Mouse (Mus musculus): ENCODE results near the gene Ssr4. TPM values are rescaled to one million over a fixed set of nuclear protein-coding genes. Genes with fewer than 3 reads are reported as not detected.
"Not testable (repeated sequence)": the region's sequence is repeated elsewhere in the genome, so short reads cannot be mapped to it uniquely, and the experiment has no call there.

Ssr4 gene
- polyA plus RNA-seq (2014; fragmentation: Nextera tagmentation; extraction: Ambion mirVana), result 186 and 206 TPM in 2 replicates

DNA sequence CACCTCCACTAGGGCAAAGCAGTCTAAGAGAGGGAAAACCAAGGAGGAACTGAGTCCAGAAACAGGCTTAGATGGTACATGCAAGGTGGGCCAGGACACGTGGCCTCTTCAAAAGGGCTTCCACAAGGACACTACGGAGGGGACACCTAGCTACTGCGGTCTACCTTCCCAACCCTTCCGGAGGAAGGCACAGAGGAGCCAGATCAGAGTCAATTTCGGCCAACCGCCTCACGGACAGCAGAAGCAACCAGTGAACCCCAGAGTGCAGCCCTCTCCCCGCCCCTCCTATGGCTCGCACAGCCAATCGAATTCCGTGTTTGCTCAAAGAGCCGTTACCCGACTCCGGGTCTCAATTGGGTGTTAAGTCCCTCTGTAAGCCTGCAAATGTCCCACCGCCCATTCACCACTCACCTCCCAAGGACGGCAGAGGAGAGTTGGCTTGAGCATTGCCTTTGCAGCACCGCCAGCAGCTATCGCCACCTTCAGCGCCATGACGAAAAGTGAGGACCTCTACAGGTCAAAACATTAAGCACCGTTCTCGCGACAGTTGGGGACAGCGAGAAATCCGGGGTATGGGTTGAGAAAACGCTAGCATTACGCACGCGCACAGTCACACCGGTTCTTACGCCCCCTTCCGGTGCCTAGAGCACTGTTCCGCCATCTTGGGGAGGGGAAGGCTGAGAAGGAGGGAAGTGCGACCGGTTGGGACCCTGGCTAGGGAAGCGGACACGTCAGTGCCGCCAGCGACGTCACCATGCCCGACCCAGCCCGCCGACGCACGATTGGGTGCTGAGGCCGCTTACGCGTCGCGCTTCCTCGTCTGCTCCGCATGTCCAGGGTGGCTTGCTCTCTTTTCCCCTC lies at the start of gene Ssr4, which contains the start of gene Idh3g:
Gene Ssr4, plus strand, starts transcription at position 665 of the 861 bp plus-strand sequence.
Gene Idh3g, minus strand, starts transcription at position 534 of the 861 bp plus-strand sequence.
- peak within 1 kb of the TSS; percentile 60 to 75 for H3K4me3 ChIP-seq (ENCODE audit: control insufficient read depth in 1 of 2, insufficient read depth in 1 of 2, low read depth in 1 of 2, low read length in 2 of 2)
- ATAC-seq (ENCODE audit: insufficient number of reproducible peaks, insufficient read depth, low FRiP score, low read depth), result peak; percentile 96
- H3K27me3 ChIP-seq (ENCODE audit: control insufficient read depth, insufficient read depth, low read length), result no peaks in the 10 kb centered on the region
- H3K4me1 ChIP-seq (ENCODE audit: control insufficient read depth in 2 of 2, insufficient read depth in 2 of 2, low read length in 2 of 2), result no peaks in the 10 kb centered on the region; a peak in 1 of 4 replicates
- peak within 1 kb of the TSS; percentile 85 for H3K9ac ChIP-seq (ENCODE audit: low read length)
- H3K9me3 ChIP-seq (ENCODE audit: control insufficient read depth, low read length), result no peaks in the 10 kb centered on the region
- peak within 1 kb of the TSS; percentile 93 to 96 for H3K27ac ChIP-seq (replicated peaks in 1 of 2; ENCODE audit: control insufficient read depth in 1 of 2, insufficient read depth in 1 of 2, low read depth in 2 of 2, low read length in 2 of 2)
- peaks cover 32% of the 10 kb centered on the region for H3K36me3 ChIP-seq (ENCODE audit: control insufficient read depth, insufficient read depth, low read length)
- peak within 1 kb of the TSS; percentile 72 for H3K4me2 ChIP-seq (ENCODE audit: low read length)
- 11% methylated on average over 46 of the region's 52 CpGs for WGBS

- Histone ChIP-seq H3K4me2 (ENCODE audit: low read length) (no peak overlapping the region), H3K4me3 (ENCODE audit: control insufficient read depth in 1 of 2, insufficient read depth in 1 of 2, low read depth in 1 of 2, low read length in 2 of 2) (no peak overlapping the region), H3K36me3 (ENCODE audit: control insufficient read depth, insufficient read depth, low read length) (0 out of 2 replicates have a peak, but pooled peaks cover 3% of the 10 kb centered on the region), H3K4me1 (ENCODE audit: control insufficient read depth in 2 of 2, insufficient read depth in 2 of 2, low read length in 2 of 2) (no peaks in the 10 kb centered on the region), H3K27ac (replicated peaks in 1 of 2; ENCODE audit: control insufficient read depth in 1 of 2, insufficient read depth in 1 of 2, low read depth in 2 of 2, low read length in 2 of 2) (no peak overlapping the region), H3K9ac (ENCODE audit: low read length) (no peak overlapping the region), H3K27me3 (ENCODE audit: control insufficient read depth, insufficient read depth, low read length) (no peaks in the 10 kb centered on the region), H3K9me3 (ENCODE audit: control insufficient read depth, low read length) (no peaks in the 10 kb centered on the region)
- ATAC-seq (ENCODE audit: insufficient number of reproducible peaks, insufficient read depth, low FRiP score, low read depth), result no peak
- WGBS, result 50% methylated on average over 1 of the region's 1 CpGs
These were observed 48.7 kb upstream of the Ssr4 start for GRCm38 (mm10) chrX:73738155-73738554.

DNA sequence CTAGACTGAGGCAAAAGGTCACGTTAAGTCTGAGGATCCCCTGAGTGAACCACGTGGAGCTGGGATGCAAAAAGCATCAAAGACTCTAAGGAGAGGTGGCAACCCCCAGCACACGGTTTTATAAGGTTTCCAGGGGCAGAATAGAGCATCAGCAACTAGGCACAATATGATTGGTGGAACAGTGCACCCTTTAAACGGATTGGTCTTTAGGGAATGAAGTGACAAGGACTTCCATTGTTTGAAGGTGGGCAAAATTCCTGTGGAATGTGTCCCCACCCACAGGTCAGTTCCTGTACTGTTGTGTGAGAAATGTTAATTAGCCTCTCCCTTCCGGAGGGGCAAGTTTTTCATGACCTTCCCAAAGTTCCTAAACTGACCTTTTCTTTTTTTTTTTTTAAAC lies 47.7 kb upstream of the Ssr4 start:
- H3K27me3 ChIP-seq (ENCODE audit: control insufficient read depth, insufficient read depth, low read length), result no peaks in the 10 kb centered on the region
- no peaks in the 10 kb centered on the region for H3K4me1 ChIP-seq (ENCODE audit: control insufficient read depth in 2 of 2, insufficient read depth in 2 of 2, low read length in 2 of 2)
- no peaks in the 10 kb centered on the region for H3K9me3 ChIP-seq (ENCODE audit: control insufficient read depth, low read length)
- H3K27ac ChIP-seq (replicated peaks in 1 of 2; ENCODE audit: control insufficient read depth in 1 of 2, insufficient read depth in 1 of 2, low read depth in 2 of 2, low read length in 2 of 2), result no peak overlapping the region
- H3K36me3 ChIP-seq (ENCODE audit: control insufficient read depth, insufficient read depth, low read length), result 0 out of 2 replicates have a peak, but pooled peaks cover 3% of the 10 kb centered on the region
- no peak overlapping the region for H3K4me3 ChIP-seq (ENCODE audit: control insufficient read depth in 1 of 2, insufficient read depth in 1 of 2, low read depth in 1 of 2, low read length in 2 of 2)
- 59% methylated on average over 5 of the region's 5 CpGs for WGBS
- no peak for ATAC-seq (ENCODE audit: insufficient number of reproducible peaks, insufficient read depth, low FRiP score, low read depth)
- H3K9ac ChIP-seq (ENCODE audit: low read length), result no peak overlapping the region
- H3K4me2 ChIP-seq (ENCODE audit: low read length), result no peak overlapping the region

DNA sequence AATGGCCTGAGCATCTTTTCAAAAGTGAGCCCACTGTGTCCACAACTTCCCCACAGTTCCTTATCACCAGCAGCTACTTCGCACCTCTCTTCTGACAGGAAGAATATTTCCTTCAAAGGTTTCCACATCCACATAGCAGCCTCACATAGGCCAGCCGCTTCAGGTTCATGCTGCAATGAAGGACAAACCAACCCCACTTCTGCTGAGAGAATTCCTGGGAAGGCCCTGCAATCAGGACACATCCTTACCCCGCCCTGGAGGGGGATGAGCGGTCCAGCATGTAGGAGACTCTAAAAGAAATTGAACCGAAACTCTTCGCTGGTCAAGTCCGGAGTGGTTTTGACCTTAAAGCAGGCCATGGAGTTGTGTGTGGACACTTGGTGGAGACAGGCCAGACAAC lies 47.0 kb upstream of the Ssr4 start:
- 88% methylated on average over 7 of the region's 7 CpGs for WGBS
- not testable (repeated sequence) for H3K9ac ChIP-seq (ENCODE audit: low read length); H3K4me2 ChIP-seq (ENCODE audit: low read length); H3K9me3 ChIP-seq (ENCODE audit: control insufficient read depth, low read length); H3K4me1 ChIP-seq (ENCODE audit: control insufficient read depth in 2 of 2, insufficient read depth in 2 of 2, low read length in 2 of 2); ATAC-seq (ENCODE audit: insufficient number of reproducible peaks, insufficient read depth, low FRiP score, low read depth); H3K36me3 ChIP-seq (ENCODE audit: control insufficient read depth, insufficient read depth, low read length); H3K27me3 ChIP-seq (ENCODE audit: control insufficient read depth, insufficient read depth, low read length); H3K27ac ChIP-seq (replicated peaks in 1 of 2; ENCODE audit: control insufficient read depth in 1 of 2, insufficient read depth in 1 of 2, low read depth in 2 of 2, low read length in 2 of 2); H3K4me3 ChIP-seq (ENCODE audit: control insufficient read depth in 1 of 2, insufficient read depth in 1 of 2, low read depth in 1 of 2, low read length in 2 of 2)

DNA sequence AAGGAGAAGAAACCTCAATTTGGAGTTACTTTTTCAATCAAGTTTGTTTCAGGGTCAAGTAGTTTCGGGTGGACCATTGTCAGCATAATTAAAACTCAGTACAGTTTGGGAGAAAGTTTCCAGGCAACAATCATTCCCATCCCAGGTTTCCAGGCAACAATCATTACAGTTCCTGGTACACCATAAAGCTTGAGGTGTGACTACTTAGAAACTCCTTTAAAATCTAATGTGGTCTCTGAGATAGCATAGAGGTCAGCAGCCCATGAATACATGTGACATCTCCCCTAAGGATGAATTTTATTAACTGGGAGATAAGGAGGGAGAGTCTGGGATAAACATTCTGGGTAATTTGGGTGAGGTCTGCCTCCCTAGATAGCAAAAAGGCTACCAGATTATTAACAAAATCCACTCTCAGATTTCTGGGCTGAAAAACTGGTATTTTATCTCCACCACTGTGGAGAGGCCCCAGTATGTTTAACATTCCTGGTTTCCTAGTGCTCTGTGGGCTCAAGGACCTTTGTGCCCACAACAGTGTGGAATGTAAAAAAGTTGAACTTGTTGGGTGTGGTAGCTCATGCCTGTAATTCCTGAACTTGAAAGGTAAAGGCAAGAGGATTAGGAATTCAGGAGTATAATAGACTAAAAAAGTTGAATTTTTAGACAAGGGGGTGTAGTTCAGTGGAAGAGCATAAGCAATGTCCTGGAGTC lies 41.9 kb upstream of the Ssr4 start:
- Histone ChIP-seq H3K4me2 (ENCODE audit: low read length) (no peak overlapping the region), H3K4me1 (ENCODE audit: control insufficient read depth in 2 of 2, insufficient read depth in 2 of 2, low read length in 2 of 2) (no peaks in the 10 kb centered on the region), H3K27ac (replicated peaks in 1 of 2; ENCODE audit: control insufficient read depth in 1 of 2, insufficient read depth in 1 of 2, low read depth in 2 of 2, low read length in 2 of 2) (no peak overlapping the region), H3K27me3 (ENCODE audit: control insufficient read depth, insufficient read depth, low read length) (no peaks in the 10 kb centered on the region), H3K36me3 (ENCODE audit: control insufficient read depth, insufficient read depth, low read length) (no peaks in the 10 kb centered on the region), H3K9ac (ENCODE audit: low read length) (no peak overlapping the region), H3K9me3 (ENCODE audit: control insufficient read depth, low read length) (no peaks in the 10 kb centered on the region), H3K4me3 (ENCODE audit: control insufficient read depth in 1 of 2, insufficient read depth in 1 of 2, low read depth in 1 of 2, low read length in 2 of 2) (no peak overlapping the region)
- 48% methylated on average over 1 of the region's 1 CpGs for WGBS
- no peak for ATAC-seq (ENCODE audit: insufficient number of reproducible peaks, insufficient read depth, low FRiP score, low read depth)

DNA sequence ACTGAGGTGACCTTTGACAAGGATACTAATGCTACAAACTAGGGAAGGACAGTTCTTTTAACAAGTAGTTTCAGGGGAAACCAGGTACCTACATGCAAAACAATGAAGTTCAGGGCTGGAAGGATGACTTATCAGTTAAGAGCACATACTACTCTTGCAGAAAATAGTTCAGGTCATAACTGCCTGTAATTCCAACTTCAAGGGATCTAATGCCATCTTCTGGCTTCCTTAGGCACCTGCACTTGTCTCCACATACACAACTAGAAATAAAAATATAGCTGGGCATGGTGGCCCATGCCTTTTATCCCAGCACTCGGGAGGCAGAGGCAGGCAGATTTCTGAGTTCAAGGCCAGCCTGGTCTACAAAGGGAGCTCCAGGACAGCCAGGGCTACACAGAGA lies 37.9 kb upstream of the Ssr4 start:
- no peak overlapping the region for H3K4me2 ChIP-seq (ENCODE audit: low read length)
- H3K27me3 ChIP-seq (ENCODE audit: control insufficient read depth, insufficient read depth, low read length), result no peaks in the 10 kb centered on the region
- no peak overlapping the region for H3K4me3 ChIP-seq (ENCODE audit: control insufficient read depth in 1 of 2, insufficient read depth in 1 of 2, low read depth in 1 of 2, low read length in 2 of 2)
- 68% methylated on average over 1 of the region's 1 CpGs for WGBS
- ATAC-seq (ENCODE audit: insufficient number of reproducible peaks, insufficient read depth, low FRiP score, low read depth), result no peak
- H3K4me1 ChIP-seq (ENCODE audit: control insufficient read depth in 2 of 2, insufficient read depth in 2 of 2, low read length in 2 of 2), result no peaks in the 10 kb centered on the region
- no peak overlapping the region for H3K27ac ChIP-seq (replicated peaks in 1 of 2; ENCODE audit: control insufficient read depth in 1 of 2, insufficient read depth in 1 of 2, low read depth in 2 of 2, low read length in 2 of 2)
- no peaks in the 10 kb centered on the region for H3K9me3 ChIP-seq (ENCODE audit: control insufficient read depth, low read length)
- H3K9ac ChIP-seq (ENCODE audit: low read length), result no peak overlapping the region
- no peaks in the 10 kb centered on the region for H3K36me3 ChIP-seq (ENCODE audit: control insufficient read depth, insufficient read depth, low read length)

DNA sequence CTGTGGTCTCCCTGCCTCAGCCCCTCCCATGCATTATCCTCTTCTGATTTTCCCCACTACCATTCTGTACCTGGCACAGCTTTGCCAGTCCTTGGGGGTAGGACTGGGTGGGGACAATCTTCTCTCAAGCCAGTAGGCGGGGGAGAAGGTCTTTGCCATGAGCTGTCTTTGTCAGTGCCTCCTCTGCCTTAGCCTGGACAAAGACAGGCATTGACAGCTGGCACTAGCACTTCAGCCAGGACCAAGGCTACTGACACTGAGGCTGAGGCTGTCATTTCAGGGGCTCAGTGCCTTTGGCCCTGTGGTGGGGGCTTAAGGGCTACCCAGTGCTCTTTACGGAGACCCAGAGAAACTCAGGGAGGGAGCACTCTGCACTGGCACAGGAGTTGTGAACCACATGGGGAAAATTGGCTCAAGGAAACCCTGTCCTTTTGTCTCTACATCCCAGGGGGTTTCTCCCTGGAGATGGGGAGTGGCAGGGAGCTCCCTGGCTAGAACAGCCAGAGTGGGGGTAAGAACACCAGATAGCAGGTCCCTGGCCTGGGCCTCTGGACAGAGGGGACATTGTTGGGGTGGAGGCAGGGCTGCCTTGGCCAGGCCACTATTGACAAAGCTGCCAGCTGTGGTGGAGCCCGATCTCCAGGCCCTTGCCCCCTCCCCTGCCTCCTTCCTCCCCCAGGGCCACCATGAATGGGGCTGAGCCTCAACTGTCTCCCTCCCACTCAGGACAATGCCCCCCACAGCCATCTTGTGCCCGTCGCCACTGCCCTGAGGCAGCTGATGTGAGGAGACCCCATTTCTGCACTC lies 30.3 kb upstream of the Ssr4 start, which contains the start of gene Plxnb3:
Gene Plxnb3, plus strand, starts transcription at position 757 of the 807 bp plus-strand sequence.
- no peaks in the 10 kb centered on the region for H3K9me3 ChIP-seq (ENCODE audit: control insufficient read depth, low read length)
- no peak within 1 kb of the TSS for H3K4me3 ChIP-seq (ENCODE audit: control insufficient read depth in 1 of 2, insufficient read depth in 1 of 2, low read depth in 1 of 2, low read length in 2 of 2)
- H3K9ac ChIP-seq (ENCODE audit: low read length), result no peak within 1 kb of the TSS
- no peak within 1 kb of the TSS for H3K4me2 ChIP-seq (ENCODE audit: low read length)
- WGBS, result 64% methylated on average over 4 of the region's 5 CpGs
- H3K4me1 ChIP-seq (ENCODE audit: control insufficient read depth in 2 of 2, insufficient read depth in 2 of 2, low read length in 2 of 2), result no peaks in the 10 kb centered on the region; a peak in 1 of 4 replicates
- no peak for ATAC-seq (ENCODE audit: insufficient number of reproducible peaks, insufficient read depth, low FRiP score, low read depth)
- no peaks in the 10 kb centered on the region for H3K36me3 ChIP-seq (ENCODE audit: control insufficient read depth, insufficient read depth, low read length)
- H3K27ac ChIP-seq (replicated peaks in 1 of 2; ENCODE audit: control insufficient read depth in 1 of 2, insufficient read depth in 1 of 2, low read depth in 2 of 2, low read length in 2 of 2), result no peak within 1 kb of the TSS
- H3K27me3 ChIP-seq (ENCODE audit: control insufficient read depth, insufficient read depth, low read length), result no peaks in the 10 kb centered on the region
